Mouse (Mus musculus) left cerebral cortex, postnatal 4 days (tissue): ENCODE results near the gene Rpl18. TPM values are rescaled to one million over a fixed set of nuclear protein-coding genes. Genes with fewer than 3 reads are reported as not detected.
A peak's percentile ranks its signal among the peaks of the same experiment; 100 is the strongest.

Experiments
- DNase-seq: peaks from one replicate; pipeline ENCODE4 v3.0.0-alpha.2; 2022
- intact Hi-C: fragments of 180-260 bp; cut with DNase I; formaldehyde crosslinking; loops from one replicate; pipeline ENCODE4 v1.15.1; 2025
- total RNA-seq, 2 experiments: library from RNA; stranded (reverse); gene quantifications; 2 replicates each; pipeline ENCODE4 v1.2.3; 2021

The Rpl18 gene
- total RNA-seq, 2 experiments from 2014 or later: 640 to 672 TPM

DNA sequence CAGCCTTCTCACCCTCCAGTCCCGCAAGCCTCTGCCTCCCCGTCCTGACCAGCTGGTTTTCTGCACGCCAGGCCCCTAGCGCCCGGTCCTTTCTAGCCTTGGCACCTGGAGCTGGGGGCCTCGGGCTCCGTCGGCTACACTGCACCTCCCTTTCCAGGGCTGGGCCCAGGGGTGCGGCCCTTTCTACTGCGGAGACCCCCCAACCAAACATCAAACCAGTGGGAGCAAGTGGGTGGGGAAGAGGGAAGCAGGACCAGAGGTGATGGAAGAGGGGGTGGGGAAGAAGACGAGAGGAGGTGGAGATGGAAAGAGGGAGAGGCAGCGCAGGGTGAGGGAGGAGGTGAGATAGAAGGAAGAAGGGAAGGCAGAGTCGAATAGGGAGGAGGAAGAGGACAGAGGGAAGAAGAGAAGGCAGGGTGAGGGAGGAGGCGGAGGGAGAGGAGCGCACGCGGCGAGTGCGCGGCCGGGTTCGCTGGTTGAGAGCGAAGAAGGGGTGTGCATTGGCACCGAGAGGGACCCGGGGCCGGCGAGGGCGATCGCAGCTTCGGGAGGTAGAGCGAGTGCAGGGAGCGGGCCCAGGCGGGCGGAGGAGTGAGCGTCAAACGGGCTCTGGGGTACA is 15.6 kb upstream of the Rpl18 start, which contains the start of gene Car11:
TSS of gene Car11 (plus strand) at position 321 of the 619 bp plus-strand sequence.
- no peak for DNase-seq
- intact Hi-C loops: loop anchor here (5.0 kb wide), 1 partner anchor 57 kb away; no protein-coding TSS in a partner anchor

DNA sequence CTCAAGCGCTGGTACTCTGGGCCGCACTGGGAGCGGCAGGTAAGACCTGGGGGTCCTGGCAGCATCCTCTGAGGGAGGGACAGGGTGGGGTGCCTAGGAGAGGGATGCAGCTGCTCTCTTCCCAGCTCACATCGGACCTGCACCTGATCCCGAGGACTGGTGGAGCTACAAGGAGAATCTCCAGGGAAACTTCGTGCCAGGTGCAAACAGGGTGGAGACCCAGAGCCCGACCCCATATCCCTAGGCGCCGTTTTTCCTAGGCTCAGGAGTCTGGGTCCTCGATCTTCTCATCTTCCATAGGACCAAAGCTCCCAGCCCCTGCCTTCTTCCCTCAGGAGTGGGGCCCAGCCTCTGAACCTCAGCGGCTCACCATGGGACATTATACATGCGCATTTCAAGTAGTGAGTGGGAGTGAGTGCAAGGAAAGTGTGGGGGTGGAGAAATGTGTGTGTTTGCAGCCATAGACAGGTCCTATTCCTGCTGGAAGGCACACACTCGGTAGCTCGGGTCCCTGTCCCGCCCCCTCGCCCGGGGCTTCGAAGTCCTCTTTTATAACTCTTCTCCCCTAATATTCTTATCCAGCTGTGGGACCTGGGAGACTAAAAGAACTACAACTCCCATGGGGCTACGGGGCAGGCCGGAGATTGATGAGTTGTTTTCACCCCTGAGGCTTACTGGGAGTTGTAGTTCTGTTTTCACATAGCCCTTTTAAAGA is 14.8 kb upstream of the Rpl18 start:
- DNase-seq: peak; percentile 69
- intact Hi-C loops: loop anchor here (5.0 kb wide), 1 partner anchor 58 kb away; no protein-coding TSS in a partner anchor

DNA sequence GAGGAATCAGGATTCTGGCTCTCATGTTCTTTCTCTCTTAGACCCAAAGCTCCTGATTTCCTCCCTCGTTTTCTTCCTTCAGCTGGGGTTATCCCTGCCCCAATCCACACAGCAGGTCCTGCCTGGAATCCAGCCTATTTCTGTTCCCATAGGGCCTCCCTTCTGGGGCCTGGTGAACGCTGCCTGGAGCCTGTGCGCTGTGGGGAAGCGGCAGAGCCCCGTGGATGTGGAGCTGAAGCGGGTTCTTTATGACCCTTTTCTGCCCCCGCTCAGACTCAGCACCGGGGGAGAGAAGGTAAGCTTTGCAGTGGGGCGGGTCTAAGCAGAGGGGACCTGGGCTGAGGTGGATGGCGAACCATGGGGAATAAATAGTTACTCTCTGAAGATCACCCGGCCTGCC is 14.2 kb upstream of the Rpl18 start:
- intact Hi-C loops: loop anchor here (5.0 kb wide), 1 partner anchor 59 kb away; no protein-coding TSS in a partner anchor
- no peak for DNase-seq

DNA sequence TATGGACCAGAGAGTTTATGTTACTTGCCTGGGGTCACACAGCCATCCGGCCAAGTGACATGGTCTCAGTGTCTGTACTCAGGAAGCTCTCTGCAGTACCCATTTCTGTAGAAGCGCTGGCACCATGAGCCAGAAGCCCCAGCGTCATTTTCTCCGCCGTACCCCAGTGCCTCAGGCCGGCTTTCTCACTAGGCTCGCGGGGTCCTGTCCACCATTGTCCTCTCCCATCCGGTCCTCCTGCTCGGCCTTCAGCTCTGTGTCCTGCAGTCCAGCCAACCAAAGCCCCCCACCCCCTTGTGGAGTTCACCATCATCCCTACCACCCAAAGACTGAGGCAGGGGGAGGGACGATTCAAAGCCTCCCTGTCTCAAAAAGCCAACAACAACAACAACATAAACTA is 13.7 kb upstream of the Rpl18 start:
- DNase-seq: no peak
- intact Hi-C loops: loop anchor here (5.0 kb wide), 1 partner anchor 59 kb away; no protein-coding TSS in a partner anchor

DNA sequence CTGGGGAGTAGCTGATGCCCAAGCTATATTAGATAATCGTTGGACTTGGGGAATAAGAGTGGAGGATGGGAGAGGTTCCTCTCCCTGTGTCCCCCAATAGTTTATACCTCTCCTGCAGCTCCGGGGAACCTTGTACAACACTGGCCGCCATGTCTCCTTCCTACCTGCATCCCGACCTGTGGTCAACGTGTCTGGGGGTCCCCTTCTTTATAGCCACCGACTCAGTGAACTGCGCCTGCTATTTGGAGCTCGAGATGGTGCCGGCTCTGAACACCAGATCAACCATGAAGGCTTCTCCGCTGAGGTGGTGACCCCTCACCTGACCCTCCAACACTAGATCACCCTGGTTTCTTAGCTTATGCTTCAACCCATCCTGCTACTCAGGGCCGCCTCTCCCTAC is 12.9 kb upstream of the Rpl18 start:
- no peak for DNase-seq
- intact Hi-C loops: loop anchor here (5.0 kb wide), 1 partner anchor 60 kb away; no protein-coding TSS in a partner anchor

DNA sequence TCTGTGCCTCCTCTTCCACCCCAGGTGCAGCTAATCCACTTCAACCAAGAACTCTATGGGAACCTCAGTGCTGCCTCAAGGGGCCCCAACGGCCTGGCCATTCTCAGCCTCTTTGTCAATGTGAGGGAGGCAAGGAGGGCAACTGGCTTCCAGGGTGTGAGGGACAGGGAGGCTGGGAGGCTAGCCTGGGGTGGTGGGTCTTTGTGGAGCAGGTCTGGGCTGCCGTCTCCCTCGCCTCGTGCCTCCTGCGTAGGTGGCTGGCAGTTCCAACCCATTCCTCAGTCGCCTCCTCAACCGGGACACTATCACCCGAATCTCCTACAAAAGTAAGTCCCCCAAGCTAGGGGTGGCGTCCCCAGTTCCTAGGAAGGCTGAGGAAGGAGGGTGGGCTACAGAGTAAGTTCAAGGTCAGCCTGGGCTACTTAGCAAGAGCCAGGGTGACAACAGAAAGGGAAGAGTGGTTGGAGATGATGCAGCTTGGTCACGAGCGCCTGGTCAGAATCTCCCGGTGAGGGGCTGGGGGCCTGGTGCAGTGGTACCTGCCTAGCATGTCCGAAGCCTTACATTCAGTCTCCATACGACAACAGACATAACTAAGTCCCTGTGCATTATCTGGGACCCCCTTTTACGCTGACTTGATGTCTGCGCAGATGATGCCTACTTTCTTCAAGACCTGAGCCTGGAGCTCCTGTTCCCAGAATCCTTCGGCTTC is 12.3 kb upstream of the Rpl18 start:
- intact Hi-C loops: loop anchor here (5.0 kb wide), 1 partner anchor 61 kb away; no protein-coding TSS in a partner anchor

DNA sequence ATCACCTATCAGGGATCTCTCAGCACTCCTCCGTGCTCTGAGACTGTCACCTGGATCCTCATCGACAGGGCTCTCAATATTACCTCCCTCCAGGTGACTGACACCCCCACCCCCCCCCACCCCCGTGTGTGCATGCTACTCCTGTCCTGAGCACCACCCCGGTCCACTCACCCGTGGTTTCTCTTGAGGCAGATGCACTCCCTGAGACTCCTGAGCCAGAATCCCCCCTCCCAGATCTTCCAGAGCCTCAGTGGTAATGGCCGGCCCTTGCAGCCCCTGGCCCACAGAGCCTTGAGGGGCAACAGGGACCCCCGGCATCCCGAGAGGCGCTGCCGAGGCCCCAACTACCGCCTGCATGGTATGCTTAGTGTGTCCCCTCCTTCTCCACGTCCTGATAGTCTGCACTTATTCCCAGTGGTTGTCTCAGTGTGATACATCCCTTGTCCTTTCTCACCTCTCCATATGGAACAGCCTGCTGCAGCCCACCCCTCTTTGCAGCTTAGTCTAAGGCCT is 11.7 kb upstream of the Rpl18 start:
- intact Hi-C loops: loop anchor here (5.0 kb wide), 1 partner anchor 61 kb away; no protein-coding TSS in a partner anchor
- no peak for DNase-seq

More for the DNA sequence above, 12.3 kb upstream of the Rpl18 start:
- no peak for DNase-seq

DNA sequence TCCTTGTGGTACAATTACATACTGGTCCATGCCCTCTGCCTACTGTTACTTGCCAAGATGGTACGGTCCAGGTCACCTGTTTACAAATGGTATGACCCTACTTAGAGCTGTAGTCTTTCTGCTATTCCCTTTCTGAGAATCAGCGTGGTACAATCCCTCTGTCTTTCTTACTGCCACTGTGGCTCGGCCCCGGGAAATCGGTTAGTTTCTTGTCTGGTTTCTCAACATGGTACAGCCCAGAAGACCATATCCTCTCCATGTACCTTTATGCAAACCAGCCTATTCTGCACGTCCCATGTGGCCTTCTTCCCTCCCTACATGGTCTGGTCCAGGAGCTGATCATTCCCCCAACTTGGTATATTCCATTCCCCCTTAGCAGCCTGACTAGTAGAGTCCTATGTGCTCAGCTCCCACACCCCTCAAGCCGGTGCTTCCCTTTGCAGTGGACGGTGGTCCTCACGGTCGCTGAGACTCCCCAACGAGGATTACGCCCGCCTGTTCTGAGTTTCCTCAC is 11.2 kb upstream of the Rpl18 start:
- peak; percentile 67 for DNase-seq
- intact Hi-C loops: loop anchor here (5.0 kb wide), 1 partner anchor 62 kb away; no protein-coding TSS in a partner anchor

DNA sequence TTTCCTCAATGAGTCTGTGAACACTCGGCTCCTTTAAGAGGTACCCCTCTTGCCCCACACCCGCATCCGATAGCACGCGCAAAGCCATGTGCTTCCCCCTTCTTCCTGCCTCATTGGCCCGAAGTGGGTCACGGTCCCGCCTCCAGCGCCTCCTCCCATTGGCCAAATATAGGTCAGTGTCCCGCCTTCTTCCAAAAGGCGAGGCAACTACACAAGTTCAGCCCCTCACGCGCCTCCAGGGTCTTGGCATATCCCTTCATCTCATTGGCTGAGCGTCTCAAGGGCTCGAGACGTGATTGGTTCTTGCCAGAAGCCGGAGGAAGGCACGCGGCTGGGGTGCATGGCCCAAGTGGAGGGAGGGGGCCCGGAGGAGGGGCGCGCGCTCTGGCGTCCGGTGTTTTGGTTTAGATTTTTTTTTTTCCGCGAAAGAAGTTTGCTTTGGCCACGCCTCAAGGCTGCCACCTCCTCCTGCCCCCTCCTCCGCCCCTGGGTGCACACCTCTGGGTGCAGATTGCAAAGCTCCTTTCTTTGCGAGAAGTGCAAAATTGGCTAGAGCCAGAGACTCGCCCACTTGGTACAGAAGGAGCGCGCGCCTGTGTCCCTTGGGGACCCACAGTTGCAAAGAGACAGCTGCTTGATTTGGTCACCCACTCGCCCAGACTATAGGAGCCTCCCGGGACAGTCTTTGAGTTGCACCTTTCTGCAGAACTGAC is 10.4 kb upstream of the Rpl18 start, which contains the start of gene Dbp:
TSS of gene Dbp (plus strand) at position 359 of the 713 bp plus-strand sequence.
- DNase-seq: peak; percentile 99
- intact Hi-C loops: loop anchor here (5.0 kb wide), 1 partner anchor 63 kb away; no protein-coding TSS in a partner anchor

DNA sequence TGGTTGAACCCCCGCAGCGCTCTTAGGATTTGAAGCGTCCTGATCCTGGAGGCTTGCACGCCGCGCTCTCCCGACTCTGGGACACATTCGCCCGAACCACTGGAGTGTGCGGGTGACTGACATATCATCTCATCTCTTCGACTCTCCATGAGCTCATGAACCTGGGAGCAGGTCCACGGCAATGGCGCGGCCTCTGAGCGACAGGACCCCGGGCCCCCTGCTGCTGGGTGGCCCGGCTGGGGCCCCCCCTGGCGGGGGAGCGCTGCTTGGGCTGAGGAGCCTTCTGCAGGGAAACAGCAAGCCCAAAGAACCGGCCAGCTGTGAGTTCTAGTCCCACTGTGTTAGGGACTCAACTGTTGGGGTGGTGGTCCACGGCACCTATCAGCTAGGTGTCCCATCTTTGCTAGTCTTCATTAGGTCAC is 9.8 kb upstream of the Rpl18 start:
- no peak for DNase-seq
- intact Hi-C loops: no loop called here

DNA sequence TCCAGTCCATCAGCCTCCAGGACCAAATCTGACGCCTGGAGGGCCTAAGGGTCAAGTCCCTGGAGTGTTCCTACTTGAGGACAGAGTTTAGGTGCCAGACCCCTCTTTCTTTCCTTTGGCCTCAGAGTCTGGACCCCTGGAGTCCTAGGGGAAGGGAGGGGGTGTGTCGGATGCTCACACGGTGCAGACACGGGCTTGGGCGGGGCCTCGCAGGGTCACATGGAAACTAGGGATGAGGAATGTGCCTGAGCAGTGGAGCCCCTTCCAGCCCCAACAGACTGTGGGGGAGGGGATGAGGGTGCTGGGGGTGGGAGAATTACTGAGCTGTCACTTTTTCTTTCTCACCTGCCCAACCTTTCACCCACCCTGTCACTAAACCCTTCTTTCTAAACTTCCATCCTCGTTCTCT is 9.4 kb upstream of the Rpl18 start:
- intact Hi-C loops: no loop called here

DNA sequence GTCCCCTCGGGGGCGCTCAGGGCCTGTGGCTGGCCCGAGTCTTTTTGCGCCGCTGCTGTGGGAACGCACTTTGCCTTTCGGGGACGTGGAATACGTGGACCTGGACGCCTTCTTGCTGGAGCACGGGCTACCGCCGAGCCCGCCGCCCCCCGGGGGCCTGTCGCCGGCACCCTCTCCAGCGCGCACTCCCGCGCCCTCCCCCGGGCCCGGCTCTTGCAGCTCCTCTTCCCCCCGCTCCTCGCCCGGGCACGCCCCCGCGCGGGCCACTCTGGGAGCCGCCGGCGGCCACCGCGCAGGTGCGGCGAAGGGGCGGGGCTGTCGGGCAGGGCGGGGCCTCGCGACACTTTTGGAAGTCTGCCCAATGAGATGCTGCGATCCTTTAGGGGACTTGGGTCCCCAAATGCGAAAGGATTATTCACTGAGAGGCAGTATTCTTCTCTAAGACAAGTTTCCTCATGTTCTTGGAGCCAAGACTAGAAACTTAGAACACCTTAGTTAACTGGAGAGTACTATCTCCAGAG is 8.5 kb upstream of the Rpl18 start:
- peak; percentile 84 for DNase-seq
- intact Hi-C loops: no loop called here

More for the DNA sequence above, 9.4 kb upstream of the Rpl18 start:
- peak; percentile 60 for DNase-seq

DNA sequence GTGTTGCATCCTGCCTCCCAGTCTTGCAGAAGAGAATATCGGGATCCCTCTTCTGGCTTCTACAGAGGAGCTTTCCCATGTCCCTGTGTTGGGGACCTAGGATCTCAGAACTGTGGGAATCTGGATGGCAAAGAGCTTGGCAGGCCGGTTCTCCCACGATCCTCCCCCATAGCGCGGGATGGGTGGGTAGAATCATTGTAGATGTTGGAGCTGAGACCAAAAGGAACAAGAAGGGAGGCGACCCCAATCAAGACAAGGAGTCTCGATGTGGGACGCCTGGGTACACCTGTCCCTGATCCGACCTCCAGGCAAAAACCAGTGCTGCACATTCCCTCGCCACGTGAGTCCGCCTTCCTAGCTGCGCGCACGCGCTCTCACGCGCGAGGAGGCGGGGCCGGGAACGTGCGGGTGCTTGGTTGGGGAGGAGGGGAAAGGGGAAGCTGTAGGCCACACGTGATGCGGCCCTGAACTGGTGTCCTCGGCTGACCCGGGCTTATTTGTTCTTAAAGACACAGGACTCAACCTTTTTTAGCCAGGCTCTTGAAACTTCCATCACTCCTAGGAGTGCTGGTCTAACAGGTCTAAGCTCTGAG is 7.8 kb upstream of the Rpl18 start:
- intact Hi-C loops: no loop called here
- peak; percentile 89 for DNase-seq

DNA sequence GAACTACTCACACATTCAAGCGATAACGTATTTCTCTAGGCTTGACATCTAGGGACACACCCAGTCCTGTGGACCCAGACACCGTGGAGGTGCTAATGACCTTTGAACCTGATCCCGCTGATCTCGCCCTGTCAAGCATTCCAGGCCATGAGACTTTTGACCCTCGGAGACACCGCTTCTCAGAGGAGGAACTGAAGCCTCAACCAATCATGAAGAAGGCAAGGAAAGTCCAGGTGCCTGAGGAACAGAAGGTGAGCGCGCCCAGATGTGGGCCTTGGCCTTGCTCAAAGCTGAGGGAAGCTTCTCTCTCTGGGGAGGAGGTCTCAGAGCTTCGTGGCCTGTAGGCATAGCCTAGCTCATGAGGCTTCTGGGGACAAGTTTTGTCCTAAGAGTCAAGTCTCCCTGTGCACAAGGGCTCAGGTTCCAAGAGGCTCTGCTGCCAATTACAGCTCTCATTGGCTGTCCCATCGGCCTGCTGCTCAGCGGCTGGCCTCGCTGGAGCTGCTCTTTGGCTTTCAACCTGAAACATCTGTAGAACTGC is 7.0 kb upstream of the Rpl18 start:
- intact Hi-C loops: no loop called here
- no peak for DNase-seq

DNA sequence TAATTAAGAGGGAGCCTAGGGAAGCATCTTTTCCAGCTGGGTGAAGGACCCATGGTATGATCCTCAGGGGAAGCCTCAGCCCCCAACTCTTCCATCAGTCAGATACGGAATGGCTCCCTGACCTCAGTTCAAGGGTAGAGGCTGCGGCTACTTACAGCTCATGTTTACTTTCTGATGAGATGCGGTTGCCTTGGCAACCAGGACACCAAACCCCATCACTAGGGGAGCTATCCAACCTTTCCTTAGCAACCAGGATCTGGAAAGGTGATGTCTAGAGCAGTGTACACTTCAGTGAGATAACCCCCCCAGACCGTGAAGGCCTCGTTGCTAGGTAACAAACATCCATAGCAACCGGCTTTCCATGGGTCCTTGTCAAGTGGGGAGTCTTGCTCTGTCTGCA is 6.2 kb upstream of the Rpl18 start:
- DNase-seq: no peak
- intact Hi-C loops: no loop called here

DNA sequence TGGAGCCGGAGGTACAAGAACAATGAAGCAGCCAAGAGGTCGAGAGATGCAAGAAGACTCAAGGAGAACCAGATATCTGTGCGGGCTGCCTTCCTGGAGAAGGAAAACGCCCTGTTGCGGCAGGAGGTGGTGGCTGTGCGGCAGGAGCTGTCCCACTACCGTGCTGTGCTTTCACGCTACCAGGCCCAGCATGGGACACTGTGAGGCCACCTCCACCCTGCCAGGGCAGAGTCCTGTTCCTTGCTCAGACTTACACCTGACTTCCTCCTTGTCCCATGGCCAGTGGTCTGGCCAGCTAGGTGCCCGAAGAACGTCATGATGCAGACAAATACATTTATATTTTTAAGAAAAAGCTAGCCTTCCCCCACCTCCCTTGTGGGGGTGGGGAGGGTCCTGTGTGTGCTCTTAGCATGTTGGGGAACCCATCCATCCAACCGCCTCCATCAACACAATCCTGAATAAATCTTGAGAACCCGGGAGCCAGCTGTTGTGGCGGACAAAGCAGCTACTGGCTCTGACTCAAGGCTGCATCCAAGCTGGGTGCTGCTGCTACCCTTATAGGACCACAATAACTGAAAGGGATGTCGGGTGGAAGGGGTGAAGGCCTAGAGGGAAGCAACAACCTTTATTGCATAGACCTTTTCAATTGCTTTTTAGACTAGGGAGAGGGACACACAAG is 5.4 kb upstream of the Rpl18 start:
- no peak for DNase-seq
- intact Hi-C loops: no loop called here

DNA sequence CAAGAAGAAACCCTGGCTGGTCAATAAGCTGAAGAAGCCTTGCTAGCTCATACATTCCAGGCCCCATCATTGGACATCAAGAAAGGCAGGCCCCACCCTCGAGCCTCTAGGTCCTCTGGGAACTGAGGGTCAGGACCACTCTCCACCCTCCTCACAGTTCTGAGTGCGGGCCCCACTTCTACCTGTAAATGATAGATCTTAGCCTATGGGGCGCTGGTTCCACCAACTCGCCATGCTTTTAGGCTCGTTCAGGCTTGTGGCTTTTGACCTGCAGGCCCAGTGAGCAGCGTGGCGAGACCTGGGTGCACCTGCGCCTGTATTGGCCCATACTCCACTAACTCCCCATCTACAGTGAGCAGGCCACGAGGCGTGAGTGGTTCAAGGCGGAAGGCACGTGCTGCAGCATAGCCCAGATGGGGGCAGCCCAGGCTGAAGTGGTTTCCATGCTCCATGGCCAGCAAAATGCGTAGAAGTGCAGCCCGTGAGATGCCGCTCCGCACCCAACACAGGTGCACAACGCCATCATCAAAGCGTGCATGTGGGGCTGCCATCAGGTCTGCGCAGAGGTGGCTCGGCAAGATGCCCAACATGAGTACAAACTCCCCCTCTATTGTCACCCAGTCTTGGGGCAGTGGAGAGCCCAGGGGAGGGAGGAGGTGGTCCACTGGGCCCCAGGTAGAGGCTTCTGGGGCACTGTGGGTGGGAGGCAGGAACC is 4.6 kb upstream of the Rpl18 start:
- DNase-seq: no peak
- intact Hi-C loops: no loop called here
